Mouse (Mus musculus): ENCODE results near the gene Tmem210. TPM values are rescaled to one million over a fixed set of nuclear protein-coding genes. Genes with fewer than 3 reads are reported as not detected.

Tmem210 gene
- polyA plus RNA-seq, 1 experiment from 2014 or later = not detected

- Histone ChIP-seq H3K9me3 (ENCODE audit: control insufficient read depth, low read length) (no peaks in the 10 kb centered on the region), H3K4me3 (replicated peaks; ENCODE audit: low read length) (peak within 1 kb of the TSS; percentile 69), H3K27ac (ENCODE audit: low read length) (peak within 1 kb of the TSS; percentile 84), H3K4me2 (ENCODE audit: low read length) (peak within 1 kb of the TSS; percentile 64), H3K36me3 (ENCODE audit: control insufficient read depth, insufficient read depth) (no peaks in the 10 kb centered on the region), H3K27me3 (replicated peaks; ENCODE audit: control insufficient read depth, insufficient read depth, low read length) (peaks cover 32% of the 10 kb centered on the region), H3K9ac (replicated peaks; ENCODE audit: low read depth, low read length) (peak within 1 kb of the TSS; percentile 75), H3K4me1 (replicated peaks; ENCODE audit: control insufficient read depth, insufficient read depth, low read length) (peaks cover 10% of the 10 kb centered on the region)
- ATAC-seq = peak; percentile 85
- 10% methylated on average over 58 of the region's 58 CpGs for WGBS
Measured at GRCm38 (mm10) chr2:25318971-25319773, 31.2 kb downstream of the Tmem210 start, which contains the start of gene Grin1. TSS of gene Grin1 (minus strand) at chr2:25319187.

- no peak overlapping the region for H3K4me3 ChIP-seq (replicated peaks; ENCODE audit: low read length)
- 28% methylated on average over 2 of the region's 2 CpGs for WGBS
- no peak overlapping the region for H3K9ac ChIP-seq (replicated peaks; ENCODE audit: low read depth, low read length)
- H3K9me3 ChIP-seq (ENCODE audit: control insufficient read depth, low read length) = no peaks in the 10 kb centered on the region
- no peak overlapping the region for H3K27ac ChIP-seq (ENCODE audit: low read length)
- no peak overlapping the region for H3K4me2 ChIP-seq (ENCODE audit: low read length)
- ATAC-seq = no peak
- H3K27me3 ChIP-seq (replicated peaks; ENCODE audit: control insufficient read depth, insufficient read depth, low read length) = peaks cover 30% of the 10 kb centered on the region
- peaks cover 10% of the 10 kb centered on the region for H3K4me1 ChIP-seq (replicated peaks; ENCODE audit: control insufficient read depth, insufficient read depth, low read length)
- H3K36me3 ChIP-seq (ENCODE audit: control insufficient read depth, insufficient read depth) = no peaks in the 10 kb centered on the region
Measured at GRCm38 (mm10) chr2:25320084-25320483, 32.1 kb downstream of the Tmem210 start.

- no peak overlapping the region for H3K27ac ChIP-seq (ENCODE audit: low read length)
- peaks cover 9% of the 10 kb centered on the region; the same call in 1 of the 2 replicates for H3K27me3 ChIP-seq (replicated peaks; ENCODE audit: control insufficient read depth, insufficient read depth, low read length)
- H3K36me3 ChIP-seq (ENCODE audit: control insufficient read depth, insufficient read depth) = no peaks in the 10 kb centered on the region
- H3K4me3 ChIP-seq (replicated peaks; ENCODE audit: low read length) = no peak overlapping the region
- no peaks in the 10 kb centered on the region for H3K9me3 ChIP-seq (ENCODE audit: control insufficient read depth, low read length)
- no peak overlapping the region for H3K9ac ChIP-seq (replicated peaks; ENCODE audit: low read depth, low read length)
- WGBS = 79% methylated on average over 2 of the region's 2 CpGs
- peaks cover under 1% of the 10 kb centered on the region; the same call in 1 of the 2 replicates for H3K4me1 ChIP-seq (replicated peaks; ENCODE audit: control insufficient read depth, insufficient read depth, low read length)
- H3K4me2 ChIP-seq (ENCODE audit: low read length) = no peak overlapping the region
- ATAC-seq = no peak
Measured at GRCm38 (mm10) chr2:25326036-25326435, 38.1 kb downstream of the Tmem210 start.

GRCm38 (mm10) chr2:25328440-25328839, 40.5 kb downstream of the Tmem210 start:
- no peak overlapping the region for H3K27ac ChIP-seq (ENCODE audit: low read length)
- H3K27me3 ChIP-seq (replicated peaks; ENCODE audit: control insufficient read depth, insufficient read depth, low read length) = 0 out of 2 replicates have a peak, but pooled peaks cover 2% of the 10 kb centered on the region
- no peak overlapping the region for H3K4me2 ChIP-seq (ENCODE audit: low read length)
- 33% methylated on average over 7 of the region's 7 CpGs for WGBS
- no peak overlapping the region for H3K4me3 ChIP-seq (replicated peaks; ENCODE audit: low read length)
- no peaks in the 10 kb centered on the region for H3K36me3 ChIP-seq (ENCODE audit: control insufficient read depth, insufficient read depth)
- no peaks in the 10 kb centered on the region for H3K9me3 ChIP-seq (ENCODE audit: control insufficient read depth, low read length)
- peaks cover 13% of the 10 kb centered on the region for H3K4me1 ChIP-seq (replicated peaks; ENCODE audit: control insufficient read depth, insufficient read depth, low read length)
- no peak overlapping the region for H3K9ac ChIP-seq (replicated peaks; ENCODE audit: low read depth, low read length)
- no peak for ATAC-seq

GRCm38 (mm10) chr2:25331470-25331869, 43.5 kb downstream of the Tmem210 start:
- H3K4me3 ChIP-seq (replicated peaks; ENCODE audit: low read length) = peak overlapping the region; percentile 81
- H3K9ac ChIP-seq (replicated peaks; ENCODE audit: low read depth, low read length) = peak overlapping the region; percentile 90; the same call in 1 of the 2 replicates
- no peak overlapping the region for H3K27ac ChIP-seq (ENCODE audit: low read length)
- H3K4me1 ChIP-seq (replicated peaks; ENCODE audit: control insufficient read depth, insufficient read depth, low read length) = peaks cover 21% of the 10 kb centered on the region
- 58% methylated on average over 9 of the region's 9 CpGs for WGBS
- no peaks in the 10 kb centered on the region for H3K27me3 ChIP-seq (replicated peaks; ENCODE audit: control insufficient read depth, insufficient read depth, low read length)
- peaks cover 9% of the 10 kb centered on the region; the same call in 1 of the 2 replicates for H3K36me3 ChIP-seq (ENCODE audit: control insufficient read depth, insufficient read depth)
- no peaks in the 10 kb centered on the region for H3K9me3 ChIP-seq (ENCODE audit: control insufficient read depth, low read length)
- no peak for ATAC-seq
- peak overlapping the region; percentile 76 for H3K4me2 ChIP-seq (ENCODE audit: low read length)

GRCm38 (mm10) chr2:25332286-25333160, 44.6 kb downstream of the Tmem210 start, which contains the start of gene Man1b1:
TSS of gene Man1b1 (plus strand) at chr2:25332338.
- H3K36me3 ChIP-seq (ENCODE audit: control insufficient read depth, insufficient read depth) = peaks cover 14% of the 10 kb centered on the region
- H3K4me1 ChIP-seq (replicated peaks; ENCODE audit: control insufficient read depth, insufficient read depth, low read length) = peaks cover 21% of the 10 kb centered on the region
- under 1% methylated on average over 78 of the region's 78 CpGs for WGBS
- H3K4me3 ChIP-seq (replicated peaks; ENCODE audit: low read length) = peak within 1 kb of the TSS; percentile 81
- peak; percentile 99 for ATAC-seq
- peak within 1 kb of the TSS; percentile 94 for H3K4me2 ChIP-seq (ENCODE audit: low read length)
- peak within 1 kb of the TSS; percentile 91 for H3K27ac ChIP-seq (ENCODE audit: low read length)
- no peaks in the 10 kb centered on the region for H3K9me3 ChIP-seq (ENCODE audit: control insufficient read depth, low read length)
- H3K9ac ChIP-seq (replicated peaks; ENCODE audit: low read depth, low read length) = peak within 1 kb of the TSS; percentile 90
- H3K27me3 ChIP-seq (replicated peaks; ENCODE audit: control insufficient read depth, insufficient read depth, low read length) = no peaks in the 10 kb centered on the region

GRCm38 (mm10) chr2:25333569-25333968, 45.6 kb downstream of the Tmem210 start:
- peaks cover 23% of the 10 kb centered on the region for H3K36me3 ChIP-seq (ENCODE audit: control insufficient read depth, insufficient read depth)
- H3K27me3 ChIP-seq (replicated peaks; ENCODE audit: control insufficient read depth, insufficient read depth, low read length) = no peaks in the 10 kb centered on the region

GRCm38 (mm10) chr2:25338303-25338702, 50.4 kb downstream of the Tmem210 start:
- Histone ChIP-seq H3K4me1 (replicated peaks; ENCODE audit: control insufficient read depth, insufficient read depth, low read length) (peaks cover 10% of the 10 kb centered on the region), H3K4me2 (ENCODE audit: low read length) (no peak overlapping the region), H3K4me3 (replicated peaks; ENCODE audit: low read length) (no peak overlapping the region), H3K9me3 (ENCODE audit: control insufficient read depth, low read length) (no peaks in the 10 kb centered on the region), H3K36me3 (ENCODE audit: control insufficient read depth, insufficient read depth) (peaks cover 41% of the 10 kb centered on the region), H3K27ac (ENCODE audit: low read length) (no peak overlapping the region), H3K9ac (replicated peaks; ENCODE audit: low read depth, low read length) (no peak overlapping the region), H3K27me3 (replicated peaks; ENCODE audit: control insufficient read depth, insufficient read depth, low read length) (no peaks in the 10 kb centered on the region)
- WGBS = 93% methylated on average over 6 of the region's 6 CpGs
- no peak for ATAC-seq

More at GRCm38 (mm10) chr2:25333569-25333968, 45.6 kb downstream of the Tmem210 start:
- Histone ChIP-seq H3K9me3 (ENCODE audit: control insufficient read depth, low read length) (no peaks in the 10 kb centered on the region), H3K4me1 (replicated peaks; ENCODE audit: control insufficient read depth, insufficient read depth, low read length) (peaks cover 21% of the 10 kb centered on the region), H3K9ac (replicated peaks; ENCODE audit: low read depth, low read length) (no peak overlapping the region; the same call in 1 of the 2 replicates), H3K4me3 (replicated peaks; ENCODE audit: low read length) (peak overlapping the region; percentile 81), H3K4me2 (ENCODE audit: low read length) (peak overlapping the region; percentile 94), H3K27ac (ENCODE audit: low read length) (no peak overlapping the region)
- ATAC-seq = no peak
- WGBS = 83% methylated on average over 2 of the region's 2 CpGs

All from forebrain, embryonic 16.5 days (tissue).